Mouse (Mus musculus): Measurements from ENCODE around the gene Mfsd11.
A peak's percentile ranks its signal among the peaks of the same experiment; 100 is the strongest.
"Not testable (repeated sequence)": the region's sequence is repeated elsewhere in the genome, so short reads cannot be mapped to it uniquely, and the experiment has no call there.

Gene Mfsd11

GRCm38 (mm10) chr11:116821057-116821940 is 30.9 kb upstream of the Mfsd11 start:
- DNase-seq (ENCODE audit: low read depth) = no peak

- DNase-seq (ENCODE audit: low read depth) = no peak
Measured at GRCm38 (mm10) chr11:116822215-116822614, 30.0 kb upstream of the Mfsd11 start.

GRCm38 (mm10) chr11:116822626-116823025 is 29.6 kb upstream of the Mfsd11 start:
- DNase-seq (ENCODE audit: low read depth) = no peak

- no peak for DNase-seq (ENCODE audit: low read depth)
Measured at GRCm38 (mm10) chr11:116823255-116823654, 29.0 kb upstream of the Mfsd11 start.

GRCm38 (mm10) chr11:116823885-116824284 is 28.4 kb upstream of the Mfsd11 start:
- DNase-seq (ENCODE audit: low read depth) = not testable (repeated sequence)

GRCm38 (mm10) chr11:116825230-116825629 is 27.0 kb upstream of the Mfsd11 start:
- DNase-seq (ENCODE audit: low read depth) = no peak

- no peak for DNase-seq (ENCODE audit: low read depth)
Measured at GRCm38 (mm10) chr11:116826550-116827504, 25.4 kb upstream of the Mfsd11 start.

GRCm38 (mm10) chr11:116827534-116828165 is 24.6 kb upstream of the Mfsd11 start, which contains the start of gene Mxra7:
Mxra7 (minus strand) TSS chr11:116828046.
- DNase-seq (ENCODE audit: low read depth) = no peak

GRCm38 (mm10) chr11:116832172-116832685 is 20.0 kb upstream of the Mfsd11 start:
- no peak for DNase-seq (ENCODE audit: low read depth)

GRCm38 (mm10) chr11:116834954-116835353 is 17.3 kb upstream of the Mfsd11 start:
- no peak for DNase-seq (ENCODE audit: low read depth)

GRCm38 (mm10) chr11:116836283-116836682 is 16.0 kb upstream of the Mfsd11 start:
- DNase-seq (ENCODE audit: low read depth) = no peak

GRCm38 (mm10) chr11:116837441-116837840 is 14.8 kb upstream of the Mfsd11 start:
- no peak for DNase-seq (ENCODE audit: low read depth)

GRCm38 (mm10) chr11:116838936-116839335 is 13.3 kb upstream of the Mfsd11 start:
- DNase-seq (ENCODE audit: low read depth) = no peak

GRCm38 (mm10) chr11:116839601-116840000 is 12.6 kb upstream of the Mfsd11 start:
- DNase-seq (ENCODE audit: low read depth) = no peak

GRCm38 (mm10) chr11:116840748-116841147 is 11.5 kb upstream of the Mfsd11 start:
- DNase-seq (ENCODE audit: low read depth) = no peak

- no peak for DNase-seq (ENCODE audit: low read depth)
Measured at GRCm38 (mm10) chr11:116842531-116843260, 9.5 kb upstream of the Mfsd11 start.

GRCm38 (mm10) chr11:116843261-116844233 is 8.7 kb upstream of the Mfsd11 start, which contains the start of the genes Mettl23 and Jmjd6:
Mettl23 (plus strand) TSS chr11:116843278.
Jmjd6 (minus strand) TSS chr11:116843449.
- peak; percentile 93 for DNase-seq (ENCODE audit: low read depth)

GRCm38 (mm10) chr11:116846593-116847181 is 5.6 kb upstream of the Mfsd11 start:
- no peak for DNase-seq (ENCODE audit: low read depth)
